Mouse (Mus musculus) yolk sac, embryonic 10.5 days (tissue): ENCODE measurements around the gene Tmem30a.

ENCODE experiments used
- DNase-seq: peaks from one replicate; pipeline ENCODE4 v3.0.0-alpha.2; 2017; ENCODE audit warnings: low spot score

The Tmem30a gene

GRCm38 (mm10) chr9:79792841-79793835, at the start of gene Tmem30a:
Gene Tmem30a (minus strand): TSS chr9:79793507.
- peak; percentile 97 for DNase-seq

GRCm38 (mm10) chr9:79842615-79843014, 49.3 kb upstream of the Tmem30a start:
- DNase-seq, result no peak

GRCm38 (mm10) chr9:79842028-79842427, 48.7 kb upstream of the Tmem30a start:
- DNase-seq, result no peak

- no peak for DNase-seq
Observed at GRCm38 (mm10) chr9:79831294-79831693, 38.0 kb upstream of the Tmem30a start.

- DNase-seq, result no peak
Observed at GRCm38 (mm10) chr9:79830874-79831273, 37.6 kb upstream of the Tmem30a start.

- DNase-seq, result no peak
Observed at GRCm38 (mm10) chr9:79829842-79830800, 36.8 kb upstream of the Tmem30a start.

GRCm38 (mm10) chr9:79827072-79827471, 33.8 kb upstream of the Tmem30a start:
- no peak for DNase-seq

- no peak for DNase-seq
Observed at GRCm38 (mm10) chr9:79825526-79825925, 32.2 kb upstream of the Tmem30a start.

GRCm38 (mm10) chr9:79823856-79824255, 30.5 kb upstream of the Tmem30a start:
- no peak for DNase-seq

GRCm38 (mm10) chr9:79823438-79823837, 30.1 kb upstream of the Tmem30a start:
- no peak for DNase-seq

- DNase-seq, result no peak
Observed at GRCm38 (mm10) chr9:79816464-79816863, 23.2 kb upstream of the Tmem30a start.

- DNase-seq, result no peak
Observed at GRCm38 (mm10) chr9:79816013-79816412, 22.7 kb upstream of the Tmem30a start.

- no peak for DNase-seq
Observed at GRCm38 (mm10) chr9:79814592-79814991, 21.3 kb upstream of the Tmem30a start.

GRCm38 (mm10) chr9:79810969-79811902, 17.9 kb upstream of the Tmem30a start:
- DNase-seq, result no peak

- DNase-seq, result no peak
Observed at GRCm38 (mm10) chr9:79810534-79810933, 17.2 kb upstream of the Tmem30a start.

GRCm38 (mm10) chr9:79809411-79809810, 16.1 kb upstream of the Tmem30a start:
- no peak for DNase-seq

GRCm38 (mm10) chr9:79807178-79807577, 13.9 kb upstream of the Tmem30a start:
- no peak for DNase-seq

GRCm38 (mm10) chr9:79806317-79807075, 13.2 kb upstream of the Tmem30a start:
- peak; percentile 13 for DNase-seq

- no peak for DNase-seq
Observed at GRCm38 (mm10) chr9:79805426-79805825, 12.1 kb upstream of the Tmem30a start.

GRCm38 (mm10) chr9:79796461-79797135, 3.3 kb upstream of the Tmem30a start:
- DNase-seq, result peak; percentile 50
